Mouse (Mus musculus) lung, postnatal 0 days (tissue): ENCODE results near the gene Rc3h1.

Experiments
- CTCF ChIP-seq: IDR thresholded peaks from 2 replicates; pipeline ENCODE4 v1.5.1; 2016; ENCODE audit warnings: antibody characterized with exemption, mild to moderate bottlenecking
- EP300 ChIP-seq: IDR thresholded peaks from 2 replicates; pipeline ENCODE4 v1.6.1; 2016; ENCODE audit warnings: antibody characterized with exemption, mild to moderate bottlenecking, control low read depth

GRCm38 (mm10) chr1:161006471-161006870, 100.3 kb downstream of the Rc3h1 start:
- no peak for TF ChIP-seq EP300
- TF ChIP-seq CTCF: no peak
